Mouse (Mus musculus) lung, adult 2 months (tissue): ENCODE measurements around the gene Eml6.

ENCODE experiments used
- CTCF ChIP-seq: fragments of 200-500 bp; IDR thresholded peaks from 2 replicates; pipeline ENCODE4 v1.5.1; 2011; ENCODE audit warnings: mild to moderate bottlenecking, low read length, control low read depth; ENCODE audit not compliant: insufficient read depth
- POLR2A ChIP-seq: fragments of 200-500 bp; IDR thresholded peaks from 2 replicates; pipeline ENCODE4 v1.6.1; 2011; ENCODE audit warnings: low read depth, mild to moderate bottlenecking, control low read depth, low read length, borderline replicate concordance; ENCODE audit errors: extremely low read depth

- no peak for TF ChIP-seq CTCF
- TF ChIP-seq POLR2A = no peak
Measured at GRCm38 (mm10) chr11:29706845-29707244, 319.0 kb downstream of the Eml6 start.
